In the genomic region with DNA sequence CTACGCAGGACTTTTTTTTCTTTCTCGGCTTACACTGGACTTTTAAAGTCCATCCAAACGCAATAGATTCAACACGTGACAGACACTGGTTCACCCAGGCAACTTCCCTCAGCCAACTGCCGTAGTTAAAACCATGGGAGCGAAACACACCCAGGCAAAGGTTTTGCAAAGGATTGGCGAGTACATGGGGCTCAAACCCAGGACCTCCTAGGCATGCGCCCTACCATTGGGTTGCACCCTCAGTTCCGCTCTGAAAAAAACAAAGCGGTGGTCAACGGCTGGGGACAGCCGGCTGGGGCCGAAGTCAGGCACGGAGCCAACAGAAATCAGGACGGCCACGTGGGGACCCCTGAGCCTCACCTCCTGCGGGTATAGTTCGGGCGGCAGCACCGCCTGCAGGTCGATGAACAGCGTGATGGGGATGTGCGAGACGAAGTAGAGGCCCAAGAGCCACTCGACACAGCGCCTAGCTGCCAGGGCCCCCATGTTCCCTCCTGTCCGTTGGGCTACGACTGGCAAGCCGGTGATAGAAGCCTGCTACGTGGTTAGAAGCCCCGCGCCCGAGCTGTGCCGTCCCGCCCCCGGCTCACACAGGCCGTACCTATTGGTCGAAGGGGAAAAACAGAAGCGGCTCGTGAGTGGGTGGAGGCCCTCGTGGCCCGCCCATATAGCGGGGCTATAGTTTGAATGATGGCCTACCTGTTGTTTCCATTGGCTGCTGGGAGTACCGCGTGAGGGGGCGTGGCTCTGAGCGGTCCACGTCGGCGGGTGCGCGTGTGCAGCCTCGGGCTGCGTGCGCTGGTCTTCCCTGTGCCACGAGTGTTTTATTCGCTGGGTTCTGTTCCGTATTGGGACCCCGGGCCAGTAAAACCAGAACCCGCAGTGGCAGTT, we compare ENCODE assay signal across 8 mouse cellular contexts. TPM values are rescaled to one million over a fixed set of nuclear protein-coding genes. Genes with fewer than 3 reads are reported as not detected.
A peak's percentile ranks its signal among the peaks of the same experiment; 100 is the strongest.
DNase-seq lines count a peak whose midpoint lies in the region; ATAC-seq lines count a peak whose summit lies in the region.

A gene (minus strand): TSS at position 610 of the 891 bp plus-strand sequence.

- peak within 1 kb of the TSS; percentile 66 for H3K4me3 ChIP-seq in hindbrain, embryonic 11.5 days (ENCODE audit: low read depth, low read length)

- H3K27ac ChIP-seq in hindbrain, embryonic 11.5 days (ENCODE audit: low read depth, low read length): peak within 1 kb of the TSS; percentile 60

- WGBS in hindbrain, embryonic 11.5 days: under 1% methylated on average over 60 of the region's 60 CpGs

- H3K36me3 ChIP-seq in hindbrain, embryonic 11.5 days (ENCODE audit: control insufficient read depth, insufficient read depth, low read length): no peaks in the 10 kb centered on the region

- DNase-seq in Muller cell, postnatal 12 days (ENCODE audit: inconsistent ontology term): peak; percentile 98
- peak; percentile 98 for DNase-seq in cerebellum, adult 9-11 months
- DNase-seq in frontal cortex, adult 2 months (ENCODE audit: extremely low spot score in 1 of 2, low spot score in 1 of 2): peak; percentile 96 to 97
- DNase-seq in hindbrain, embryonic 11.5 days (ENCODE audit: low spot score): peak; percentile 95
- peak; percentile 90 to 93 for DNase-seq in layer of hippocampus, postnatal 10 days (ENCODE audit: low spot score in 2 of 2)
- peak; percentile 98 for DNase-seq in lung, postnatal 10 days
- DNase-seq in ovary, postnatal 36 days (ENCODE audit: low spot score): peak; percentile 93
- DNase-seq in thymus, postnatal 25 days: peak; percentile 93

- H3K9ac ChIP-seq in hindbrain, embryonic 11.5 days (ENCODE audit: low read depth, low read length): peak within 1 kb of the TSS; percentile 68

- no peaks in the 10 kb centered on the region; the same call in 1 of the 2 replicates for H3K4me1 ChIP-seq in hindbrain, embryonic 11.5 days (replicated peaks; ENCODE audit: control insufficient read depth, insufficient read depth, low read length)

- peak within 1 kb of the TSS; percentile 82 for H3K4me2 ChIP-seq in hindbrain, embryonic 11.5 days (replicated peaks; ENCODE audit: low read depth, low read length)

- ATAC-seq in hindbrain, embryonic 11.5 days (ENCODE audit: low FRiP score): peak; percentile 100

- no peaks in the 10 kb centered on the region for H3K9me3 ChIP-seq in hindbrain, embryonic 11.5 days (ENCODE audit: control insufficient read depth, low read length)

- no peaks in the 10 kb centered on the region for H3K27me3 ChIP-seq in hindbrain, embryonic 11.5 days (ENCODE audit: control insufficient read depth, insufficient read depth, low read length)

RNA-seq across cellular contexts. Expression of the gene that starts here (rescaled TPM):
- polyA plus RNA-seq in frontal cortex, adult 2 months (2012; rRNA removed): 14.1 and 18.7 TPM in 2 replicates
- 72.0 and 73.8 TPM in 2 replicates for polyA plus RNA-seq in hindbrain, embryonic 11.5 days (2014; fragmentation: Nextera tagmentation; extraction: Ambion mirVana)
- 10 to 100 TPM; 21.7 to 22.8 TPM for total RNA-seq in layer of hippocampus, postnatal 10 days (2021)

Comparison
In these comparisons a context has a peak if more than half of its experiments do, and no peak if none do; other contexts are left out.
1. Peak in every context shown above with its lines: DNase-seq, ATAC-seq, H3K4me3 ChIP-seq and H3K27ac ChIP-seq.